Mouse (Mus musculus) CH12.LX (cell line): Measurements from ENCODE around the gene Ebf1.
A peak's percentile ranks its signal among the peaks of the same experiment; 100 is the strongest.

Source experiments
- CTCF ChIP-seq, 2 experiments: IDR thresholded peaks in 1 of 2; conservative IDR thresholded peaks in 1 of 2; 2 replicates each; pipeline ENCODE4 v1.5.1; 2011 to 2012; ENCODE audit warnings: low read depth in 2 of 2, low read length in 2 of 2, improper control_type of control experiment in 1 of 2, inconsistent platforms in 1 of 2, mild to moderate bottlenecking in 1 of 2, moderate library complexity in 1 of 2
- EP300 ChIP-seq: IDR thresholded peaks from 2 replicates; pipeline ENCODE4 v1.6.1; 2011; ENCODE audit warnings: low read length, improper control_type of control experiment
- NELFE ChIP-seq: IDR thresholded peaks from 2 replicates; pipeline ENCODE4 v1.6.1; 2011; ENCODE audit warnings: low read depth, low read length, improper control_type of control experiment
- RCOR1 ChIP-seq: conservative IDR thresholded peaks from 2 replicates; pipeline ENCODE4 v1.6.1; 2012; ENCODE audit warnings: low read depth, mild to moderate bottlenecking, inconsistent platforms, low read length, improper control_type of control experiment
- USF1 ChIP-seq: IDR thresholded peaks from 2 replicates; pipeline ENCODE4 v1.6.1; 2014; ENCODE audit warnings: low read depth, mild to moderate bottlenecking, inconsistent platforms, low read length, improper control_type of control experiment

GRCm38 (mm10) chr11:44684486-44685076 is 67.5 kb downstream of the Ebf1 start:
- TF ChIP-seq CTCF (conservative IDR thresholded peaks at IDR 0.05 in 1 of 2, IDR thresholded peaks at IDR 0.05 in 1 of 2; ENCODE audit: low read depth in 2 of 2, low read length in 2 of 2) (no peak), EP300 (no peak), NELFE (no peak), USF1 (peak; percentile 84), RCOR1 (no peak)
